Mouse (Mus musculus) kidney, adult 2 months (tissue): ENCODE results near the gene Skp1a.

Experiments
- CTCF ChIP-seq: fragments of 200-500 bp; conservative IDR thresholded peaks from 2 replicates; pipeline ENCODE4 v1.5.1; 2011; ENCODE audit warnings: low read depth, mild to moderate bottlenecking, control low read depth, low read length, moderate library complexity, mixed read lengths; ENCODE audit not compliant: insufficient read depth, insufficient read length
- POLR2A ChIP-seq: fragments of 200-500 bp; IDR thresholded peaks from one replicate; pipeline ENCODE4 v1.6.1; 2011; ENCODE audit warnings: low read depth, low read length, control low read depth

GRCm38 (mm10) chr11:52255077-52255476 lies 23.3 kb downstream of the Skp1a start:
- TF ChIP-seq CTCF (no peak), POLR2A (no peak)
